ENCODE assay signal across 7 mouse cellular contexts in the genomic region with DNA sequence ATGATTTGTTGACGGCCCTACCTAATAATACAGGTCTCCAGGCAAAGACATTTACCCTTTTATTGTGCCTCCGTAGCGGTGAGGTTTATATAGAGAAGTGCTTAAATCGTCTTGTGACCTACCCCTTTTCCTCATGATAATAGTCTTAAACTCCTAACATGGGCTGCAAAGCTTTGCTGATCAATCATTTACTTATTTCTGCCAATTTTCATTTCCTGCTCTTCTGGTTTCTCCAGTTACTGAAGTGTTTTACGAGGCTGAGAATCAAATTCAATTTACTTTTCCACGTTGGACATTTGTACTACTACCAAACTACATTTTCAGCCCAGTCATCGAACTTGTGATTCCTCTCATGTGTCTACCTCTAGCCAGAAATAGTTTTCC. TPM values are rescaled to one million over a fixed set of nuclear protein-coding genes. Genes with fewer than 3 reads are reported as not detected.
DNase-seq lines count a peak whose midpoint lies in the region; ATAC-seq and TF ChIP-seq lines count a peak whose summit lies in the region.

No protein-coding gene starts in this region.

- 19% methylated on average over 7 of the region's 7 CpGs for WGBS in lung, adult 2 months
- WGBS in limb, embryonic 10.5 days = 36% methylated on average over 7 of the region's 7 CpGs
- 30% methylated on average over 7 of the region's 7 CpGs for WGBS in neural tube, embryonic 15.5 days

- H3K4me2 ChIP-seq in neural tube, embryonic 15.5 days = peak overlapping the region; percentile 66

- peaks cover 3% of the 10 kb centered on the region for H3K4me1 ChIP-seq in lung, adult 2 months (ENCODE audit: control insufficient read depth, insufficient read depth, low read length)
- peaks cover 2% of the 10 kb centered on the region; the same call in 1 of the 2 replicates for H3K4me1 ChIP-seq in embryonic fibroblast, embryonic 13.5 days (ENCODE audit: control insufficient read depth, insufficient read depth, low read length)
- H3K4me1 ChIP-seq in limb, embryonic 10.5 days = peaks cover 14% of the 10 kb centered on the region
- H3K4me1 ChIP-seq in neural tube, embryonic 15.5 days = peaks cover 12% of the 10 kb centered on the region

- H3K9ac ChIP-seq in neural tube, embryonic 15.5 days (replicated peaks) = peak overlapping the region; percentile 82

- no peak for TF ChIP-seq CTCF in lung, adult 2 months (IDR thresholded peaks at IDR 0.05; ENCODE audit: insufficient read depth, low read length)
- no peak for TF ChIP-seq CTCF in embryonic fibroblast, embryonic 13.5 days (IDR thresholded peaks at IDR 0.05; ENCODE audit: borderline replicate concordance, insufficient read depth, low read length)

- no peak for DNase-seq in lung, adult 2 months
- DNase-seq in lung, postnatal 4 days = no peak
- DNase-seq in limb, embryonic 10.5 days (ENCODE audit: low spot score) = no peak
- no peak for DNase-seq in cerebellum, adult 9-10 months
- no peak for DNase-seq in frontal cortex, postnatal 14 days (ENCODE audit: low spot score in 2 of 2)

- no peaks in the 10 kb centered on the region for H3K27me3 ChIP-seq in limb, embryonic 10.5 days (ENCODE audit: low read depth, poor library complexity, severe bottlenecking)
- no peaks in the 10 kb centered on the region for H3K27me3 ChIP-seq in neural tube, embryonic 15.5 days (replicated peaks)

- ATAC-seq in neural tube, embryonic 15.5 days (ENCODE audit: low FRiP score) = peak; percentile 14; the same call in 1 of the 2 replicates

- peaks cover 20% of the 10 kb centered on the region for H3K36me3 ChIP-seq in limb, embryonic 10.5 days
- peaks cover 19% of the 10 kb centered on the region for H3K36me3 ChIP-seq in neural tube, embryonic 15.5 days

- TF ChIP-seq POLR2A in lung, adult 2 months (IDR thresholded peaks at IDR 0.05; ENCODE audit: borderline replicate concordance, extremely low read depth, low read depth, low read length) = no peak
- TF ChIP-seq POLR2A in embryonic fibroblast, embryonic 13.5 days (IDR thresholded peaks at IDR 0.05; ENCODE audit: low read depth, low read length) = no peak

- no peaks in the 10 kb centered on the region for H3K9me3 ChIP-seq in limb, embryonic 10.5 days (replicated peaks)
- H3K9me3 ChIP-seq in neural tube, embryonic 15.5 days (replicated peaks) = no peaks in the 10 kb centered on the region

- H3K4me3 ChIP-seq in lung, adult 2 months (replicated peaks; ENCODE audit: extremely low read depth, low read depth, low read length) = peak overlapping the region; percentile 96
- peak overlapping the region; percentile 94 for H3K4me3 ChIP-seq in embryonic fibroblast, embryonic 13.5 days (ENCODE audit: insufficient read depth, low read length)
- H3K4me3 ChIP-seq in limb, embryonic 10.5 days = peak overlapping the region; percentile 85
- peak overlapping the region; percentile 76 for H3K4me3 ChIP-seq in neural tube, embryonic 15.5 days (replicated peaks)

- H3K27ac ChIP-seq in embryonic fibroblast, embryonic 13.5 days (ENCODE audit: insufficient read depth, low read length) = no peak overlapping the region
- H3K27ac ChIP-seq in limb, embryonic 10.5 days = peak overlapping the region; percentile 88
- H3K27ac ChIP-seq in neural tube, embryonic 15.5 days (replicated peaks) = peak overlapping the region; percentile 94

RNA-seq across cellular contexts. Expression of gene Coa4, which starts 0.6 kb away (rescaled TPM):
- 8.5 and 9.0 TPM in 2 replicates for polyA plus RNA-seq in lung, adult 2 months (2012; rRNA removed)
- 8.6 and 12.5 TPM in 2 replicates for polyA plus RNA-seq in embryonic fibroblast, embryonic 13.5 days (2011; ENCODE audit: insufficient read length, low read depth, missing spikeins)
- 19.3 and 21.3 TPM in 2 replicates for polyA plus RNA-seq in limb, embryonic 10.5 days (2016; fragmentation: Nextera tagmentation; extraction: Ambion mirVana)
- 15.3 and 16.9 TPM in 2 replicates for polyA plus RNA-seq in neural tube, embryonic 15.5 days (2015; fragmentation: Nextera tagmentation; extraction: Ambion mirVana)

RNA-seq across cellular contexts. Expression of gene Dnajb13, which starts 22.8 kb away (rescaled TPM):
- polyA plus RNA-seq in lung, adult 2 months (2012; rRNA removed) = 8.3 and 15.2 TPM in 2 replicates
- not detected in 2 replicates for polyA plus RNA-seq in embryonic fibroblast, embryonic 13.5 days (2011; ENCODE audit: insufficient read length, low read depth, missing spikeins)
- 0.13 and 0.24 TPM in 2 replicates for polyA plus RNA-seq in limb, embryonic 10.5 days (2016; fragmentation: Nextera tagmentation; extraction: Ambion mirVana)
- polyA plus RNA-seq in neural tube, embryonic 15.5 days (2015; fragmentation: Nextera tagmentation; extraction: Ambion mirVana) = 3.5 and 3.7 TPM in 2 replicates

RNA-seq across cellular contexts. Expression of gene Ucp2, which starts 44.4 kb away (rescaled TPM):
- 467 and 695 TPM in 2 replicates for polyA plus RNA-seq in lung, adult 2 months (2012; rRNA removed)
- 11.4 and 20.1 TPM in 2 replicates for polyA plus RNA-seq in embryonic fibroblast, embryonic 13.5 days (2011; ENCODE audit: insufficient read length, low read depth, missing spikeins)
- 98.8 and 126 TPM in 2 replicates for polyA plus RNA-seq in limb, embryonic 10.5 days (2016; fragmentation: Nextera tagmentation; extraction: Ambion mirVana)
- 71.5 and 149 TPM in 2 replicates for polyA plus RNA-seq in neural tube, embryonic 15.5 days (2015; fragmentation: Nextera tagmentation; extraction: Ambion mirVana)
